Mouse (Mus musculus) neutrophil, adult 5-6 weeks (primary cell): Measurements from ENCODE around the gene Cmc1. TPM values are rescaled to one million over a fixed set of nuclear protein-coding genes. Genes with fewer than 3 reads are reported as not detected.
A peak's percentile ranks its signal among the peaks of the same experiment; 100 is the strongest.

Source experiments
- ATAC-seq: fragments of 151-379, 151-347 bp; 2 replicates; pipeline ENCODE4 v1.8.0; 2017; ENCODE audit warnings: mild to moderate bottlenecking, moderate TSS enrichment; ENCODE audit not compliant: insufficient number of reproducible peaks, poor library complexity, low FRiP score, severe bottlenecking; ENCODE audit errors: extremely low read depth
- total RNA-seq: library from RNA; stranded (forward); fragments of 200-1000 nt; gene quantifications from 2 replicates; pipeline ENCODE4 v1.2.3, GENCODE M21; 2017

Gene Cmc1
- total RNA-seq, result 4.3 and 5.4 TPM in 2 replicates

DNA sequence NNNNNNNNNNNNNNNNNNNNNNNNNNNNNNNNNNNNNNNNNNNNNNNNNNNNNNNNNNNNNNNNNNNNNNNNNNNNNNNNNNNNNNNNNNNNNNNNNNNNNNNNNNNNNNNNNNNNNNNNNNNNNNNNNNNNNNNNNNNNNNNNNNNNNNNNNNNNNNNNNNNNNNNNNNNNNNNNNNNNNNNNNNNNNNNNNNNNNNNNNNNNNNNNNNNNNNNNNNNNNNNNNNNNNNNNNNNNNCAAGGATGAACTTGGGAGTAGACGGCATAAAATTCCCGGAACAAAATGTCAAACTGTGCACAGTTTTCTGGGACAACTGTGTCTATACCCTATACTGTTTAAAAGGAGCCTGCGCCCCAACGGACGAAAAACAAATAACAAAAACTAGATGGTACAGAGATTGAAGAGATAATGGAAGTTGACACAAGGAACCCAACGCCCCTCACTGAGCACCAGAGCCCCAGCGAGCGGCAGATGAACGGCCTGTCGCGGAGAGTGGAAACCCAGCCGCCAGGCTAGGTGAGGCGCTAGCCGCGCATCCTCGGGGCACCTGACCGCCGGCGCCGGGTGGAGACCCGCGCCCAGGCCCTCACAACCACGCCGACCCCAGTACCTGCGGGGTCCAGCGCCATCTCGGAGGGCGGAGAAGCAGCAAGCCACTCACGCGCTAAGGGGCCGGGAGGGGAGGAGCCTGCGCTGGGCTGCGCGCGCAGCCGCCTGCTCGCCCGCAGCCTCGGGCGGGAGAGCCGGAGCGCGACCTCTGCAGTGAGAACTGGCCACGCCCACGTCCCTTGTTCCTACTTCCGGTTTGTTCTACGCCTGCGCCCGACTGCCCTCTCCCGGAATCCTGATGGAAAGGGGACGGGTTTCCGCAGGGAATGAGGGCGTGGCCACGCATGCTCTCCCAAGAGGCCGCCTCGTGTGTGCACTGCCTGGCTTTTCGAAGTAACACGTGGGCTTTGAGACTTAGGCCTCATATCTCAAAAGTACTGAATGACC lies at the start of gene Cmc1:
Gene Cmc1 (minus strand): TSS at position 771 of the 996 bp plus-strand sequence.
- ATAC-seq, result peak; percentile 70

DNA sequence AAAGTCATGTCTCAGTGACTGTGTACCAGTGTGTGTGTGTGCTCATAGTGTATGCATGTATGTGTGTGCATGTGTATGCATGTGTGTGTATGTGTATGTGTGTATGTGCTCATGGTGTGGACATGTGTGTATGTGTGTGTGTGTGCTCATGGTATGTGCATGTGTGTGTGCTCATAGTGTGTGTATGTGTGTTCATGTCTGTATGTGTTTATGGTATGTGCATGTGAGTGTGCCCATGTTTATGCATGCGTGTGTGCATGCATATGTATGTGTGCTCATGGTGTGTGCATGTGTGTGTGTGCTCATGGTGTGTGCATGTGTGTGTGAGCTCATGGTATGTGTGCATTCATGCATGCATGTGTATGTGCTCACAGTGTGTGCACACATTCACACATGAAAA lies 48.6 kb upstream of the Cmc1 start:
- ATAC-seq, result no peak

DNA sequence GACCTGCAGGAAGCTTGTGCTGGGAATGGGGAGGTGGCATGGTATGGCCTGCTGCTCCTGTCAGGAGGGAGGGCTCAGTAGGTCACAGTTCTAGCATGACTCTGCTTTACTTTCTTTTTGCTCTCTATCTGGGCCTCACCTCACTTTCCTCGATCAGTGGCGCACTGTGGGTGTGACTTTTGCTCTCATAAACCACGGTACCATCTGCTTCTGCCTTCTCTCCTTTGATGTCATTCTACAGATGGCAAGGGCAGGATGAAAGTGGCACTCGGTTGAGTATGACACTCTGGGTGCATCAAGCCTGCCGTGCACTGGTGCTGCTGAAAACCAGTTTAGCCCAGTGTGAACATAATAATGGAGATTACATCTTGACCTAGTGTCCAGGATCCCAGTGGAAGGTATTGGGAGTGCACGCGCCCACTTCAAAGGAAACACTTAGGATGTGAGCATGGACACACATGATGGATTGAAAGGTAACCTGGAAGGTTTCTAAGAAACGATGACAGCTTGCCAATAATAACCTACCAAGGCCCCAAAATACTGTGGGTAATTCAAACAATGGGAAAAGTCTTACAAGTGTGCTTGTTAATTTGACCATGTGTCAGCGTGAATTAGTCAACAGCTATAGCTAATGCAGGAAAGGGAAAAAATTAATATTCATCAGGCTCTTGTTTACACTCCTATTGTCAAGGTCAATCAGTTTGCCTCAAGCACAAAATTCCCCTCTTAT lies 46.8 kb upstream of the Cmc1 start:
- no peak for ATAC-seq

DNA sequence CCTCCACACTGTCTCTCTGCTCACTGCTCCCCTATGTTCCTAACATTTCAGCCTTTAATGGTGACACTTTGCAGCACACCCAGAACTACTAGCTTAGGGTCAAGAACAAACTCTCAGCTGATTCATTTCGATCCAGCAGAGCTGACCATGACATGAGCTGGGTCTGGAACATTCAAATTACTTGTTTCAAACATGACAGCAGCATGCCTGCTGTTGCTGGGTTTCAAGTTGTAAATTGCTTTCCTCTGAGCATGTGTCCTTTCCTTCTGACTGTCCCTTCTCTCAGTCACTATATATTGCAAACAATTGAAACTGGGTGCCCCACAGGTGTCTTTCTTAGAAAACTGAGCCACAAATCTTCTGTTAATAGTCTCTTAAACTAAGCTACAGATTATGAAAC lies 43.3 kb upstream of the Cmc1 start:
- ATAC-seq, result no peak

DNA sequence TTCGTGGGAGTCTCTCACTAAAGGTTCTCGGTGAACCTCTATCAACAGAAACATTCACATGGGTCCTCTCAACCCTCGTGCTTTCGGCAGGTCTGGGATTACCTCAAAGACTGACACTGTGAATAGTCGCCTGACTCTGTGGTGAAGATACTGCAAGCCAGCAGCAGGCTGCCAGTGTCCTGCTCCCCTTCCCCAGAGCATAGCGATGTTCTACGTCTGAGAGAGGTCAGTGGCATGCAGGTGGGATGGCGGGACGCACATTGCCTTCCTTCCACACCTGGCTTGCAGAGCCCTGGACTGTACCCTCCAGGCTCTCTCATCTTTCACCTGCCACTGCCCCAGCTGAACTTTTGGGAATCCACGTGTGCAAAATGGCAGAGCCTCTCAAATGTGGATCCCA lies 41.3 kb upstream of the Cmc1 start:
- no peak for ATAC-seq

DNA sequence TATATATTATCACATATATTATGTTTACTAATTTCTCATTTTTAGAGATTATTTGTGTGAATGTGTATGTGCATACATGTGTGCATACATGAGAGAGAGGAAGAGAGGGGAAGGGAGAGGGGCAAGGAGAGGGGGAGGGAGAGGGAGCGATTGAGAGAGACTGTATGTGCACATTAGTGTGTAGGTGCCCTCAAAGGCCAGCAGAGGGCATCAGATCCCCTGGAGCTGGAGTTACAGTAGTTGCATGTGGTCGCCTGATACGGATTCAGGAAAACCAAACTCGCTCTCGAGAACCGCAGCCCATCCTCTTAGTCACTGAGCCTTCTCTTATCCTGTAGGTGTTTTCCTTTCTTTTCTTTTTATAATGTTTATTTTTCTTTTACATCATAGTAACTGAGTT lies 38.4 kb upstream of the Cmc1 start:
- no peak for ATAC-seq

DNA sequence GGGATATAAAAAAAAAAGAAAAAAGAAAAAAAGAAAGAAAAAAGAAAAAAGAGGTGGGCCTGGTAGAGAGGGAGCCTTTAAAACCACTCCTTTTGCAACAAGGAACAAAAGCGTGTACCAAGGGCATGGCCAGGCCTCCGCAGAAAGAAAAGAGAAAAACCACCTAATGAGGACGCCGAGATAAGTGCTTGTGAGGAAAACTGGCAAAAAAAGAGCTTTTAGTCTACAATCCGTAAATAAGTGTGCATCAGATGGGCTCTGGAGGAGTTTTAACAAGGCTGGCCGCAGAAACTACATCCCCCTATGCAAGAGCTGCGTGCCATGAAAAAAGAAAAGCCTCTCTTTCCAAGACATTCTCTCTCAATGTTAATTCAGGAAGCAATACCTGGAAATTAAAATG lies 37.4 kb upstream of the Cmc1 start:
- no peak for ATAC-seq

DNA sequence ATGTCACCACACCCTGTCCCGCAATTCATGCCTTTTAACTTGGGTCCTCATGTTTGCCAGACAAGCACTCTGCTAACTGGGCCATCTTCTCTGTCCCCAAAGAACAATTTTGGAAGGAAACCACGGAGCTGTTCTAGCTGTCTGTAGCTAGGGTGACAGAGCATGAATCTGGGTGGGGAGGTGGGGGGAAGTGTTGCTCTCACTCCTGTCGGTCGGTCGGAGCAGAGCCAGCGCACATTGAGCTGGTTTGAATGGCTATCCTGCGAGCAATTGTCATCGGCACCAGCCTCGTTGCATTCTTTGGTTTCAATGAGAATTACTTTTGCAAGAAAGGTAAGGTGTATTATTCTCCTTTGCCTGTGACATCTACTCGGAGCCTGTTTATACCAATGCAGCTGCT lies 36.8 kb upstream of the Cmc1 start:
- no peak for ATAC-seq

DNA sequence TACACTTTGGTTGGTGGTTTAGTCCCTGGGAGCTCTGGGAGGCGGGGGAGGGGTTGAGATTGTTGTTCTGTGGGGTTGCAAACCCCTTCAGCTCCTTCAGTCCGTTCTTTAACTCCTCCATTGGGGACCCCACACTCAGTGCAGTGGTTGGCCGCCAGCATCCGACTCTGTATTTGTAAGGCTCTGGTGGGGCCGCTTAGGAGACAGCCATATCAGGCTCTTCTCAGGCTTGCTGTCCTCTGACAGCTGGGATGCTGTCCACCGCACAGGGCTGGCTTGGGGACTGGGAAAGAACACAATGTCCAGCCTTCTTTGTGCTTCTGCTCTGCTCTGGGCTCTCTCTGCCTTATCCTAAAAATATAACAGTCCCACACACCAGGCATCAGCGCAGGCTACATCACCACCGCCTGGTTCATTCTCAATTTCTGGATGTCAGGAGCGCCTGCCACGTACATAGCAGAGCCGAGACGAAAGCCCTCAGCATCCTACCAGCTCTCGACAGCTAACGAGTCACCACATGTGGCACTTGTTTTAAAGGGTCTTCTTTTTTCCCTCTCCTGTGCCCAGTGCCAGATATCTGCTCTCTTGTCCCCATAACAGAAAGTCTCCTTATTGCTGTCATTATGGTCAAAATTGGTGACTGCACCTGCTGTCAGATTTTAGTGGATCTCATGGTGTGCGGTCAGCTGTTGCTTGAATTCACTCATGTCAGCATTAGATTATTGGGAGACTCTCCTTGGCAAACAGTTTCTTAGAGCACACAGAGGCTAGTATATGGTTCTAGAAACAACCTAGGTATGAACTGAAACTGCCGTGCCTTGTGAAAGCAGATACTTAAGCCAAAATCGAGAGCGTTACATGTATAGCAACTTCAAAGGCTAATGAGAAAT lies 29.4 kb upstream of the Cmc1 start:
- ATAC-seq, result no peak

DNA sequence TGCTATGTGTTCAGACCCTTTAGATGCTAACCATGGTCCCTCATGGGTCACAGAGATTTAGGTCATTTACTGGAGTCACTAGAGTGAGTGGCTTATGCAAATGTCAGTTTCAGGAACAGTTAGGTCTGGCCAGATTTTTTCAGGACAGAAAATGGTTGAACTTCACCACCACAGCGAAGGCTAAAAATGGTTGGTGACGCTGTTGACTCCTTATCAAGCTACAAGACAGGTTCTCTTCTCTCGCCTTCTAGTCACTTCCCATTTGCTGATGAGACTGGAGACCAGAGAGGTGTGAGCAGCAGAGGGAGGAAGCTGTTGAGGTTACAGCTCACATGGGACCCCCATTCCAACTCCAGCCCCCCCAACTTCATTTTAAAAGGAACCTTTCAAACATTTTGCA lies 26.7 kb upstream of the Cmc1 start:
- ATAC-seq, result no peak

DNA sequence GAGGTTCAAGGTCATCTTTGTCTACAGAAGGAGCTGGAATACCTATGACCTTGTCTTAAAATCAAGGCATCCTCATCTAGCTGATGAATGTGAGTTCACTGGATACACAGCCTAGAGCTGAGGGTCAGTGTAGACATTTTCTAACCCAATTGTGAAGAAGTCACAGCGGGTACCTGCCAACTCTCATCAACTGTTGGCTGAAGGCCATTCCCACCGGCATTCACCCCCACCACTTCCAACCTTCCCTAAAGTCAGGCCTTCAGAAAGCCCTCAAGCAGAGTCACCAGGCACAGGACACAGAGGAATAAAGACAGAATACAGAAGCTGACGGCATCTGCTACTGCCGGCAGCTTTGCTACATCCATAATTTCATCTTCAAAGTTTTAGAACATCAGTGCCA lies 25.4 kb upstream of the Cmc1 start:
- no peak for ATAC-seq

DNA sequence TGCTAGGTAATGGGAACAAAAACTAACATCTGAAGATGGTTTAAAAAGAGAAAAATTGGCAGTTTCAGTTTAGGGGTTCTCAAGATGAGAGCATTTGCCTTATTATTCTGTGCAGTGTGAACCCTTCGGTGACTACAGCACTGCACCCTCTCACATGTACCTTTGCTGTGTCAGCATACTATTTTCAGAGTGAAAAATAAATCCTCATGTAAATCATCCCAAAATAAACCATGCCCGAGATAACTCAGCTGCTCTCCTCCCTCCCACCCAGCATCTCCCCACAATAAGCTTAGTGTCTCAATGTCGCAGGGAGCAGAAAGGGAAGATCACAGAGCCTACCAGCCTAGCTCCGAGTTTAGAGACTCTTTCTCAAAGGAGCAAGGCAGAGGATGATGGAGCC lies 23.1 kb upstream of the Cmc1 start:
- no peak for ATAC-seq

DNA sequence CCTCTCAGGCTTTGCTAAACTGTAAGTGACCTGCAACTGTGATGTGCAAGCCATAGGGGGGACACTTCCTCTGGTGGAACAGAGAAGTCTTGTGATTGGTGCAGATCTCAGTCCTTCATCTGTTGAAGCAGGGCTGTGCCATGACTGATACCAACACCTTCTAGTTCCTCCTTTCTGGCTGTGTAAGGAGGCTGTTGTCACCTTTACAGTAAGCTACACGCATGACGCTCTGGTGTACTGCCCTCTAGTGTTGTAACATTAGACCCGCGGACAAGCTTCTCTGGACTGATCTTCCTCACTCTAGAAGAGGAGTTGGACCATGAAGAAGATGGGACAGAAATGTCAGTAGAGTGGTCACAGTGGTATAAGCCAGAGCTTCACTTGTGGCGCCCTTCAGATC lies 18.6 kb upstream of the Cmc1 start:
- no peak for ATAC-seq

DNA sequence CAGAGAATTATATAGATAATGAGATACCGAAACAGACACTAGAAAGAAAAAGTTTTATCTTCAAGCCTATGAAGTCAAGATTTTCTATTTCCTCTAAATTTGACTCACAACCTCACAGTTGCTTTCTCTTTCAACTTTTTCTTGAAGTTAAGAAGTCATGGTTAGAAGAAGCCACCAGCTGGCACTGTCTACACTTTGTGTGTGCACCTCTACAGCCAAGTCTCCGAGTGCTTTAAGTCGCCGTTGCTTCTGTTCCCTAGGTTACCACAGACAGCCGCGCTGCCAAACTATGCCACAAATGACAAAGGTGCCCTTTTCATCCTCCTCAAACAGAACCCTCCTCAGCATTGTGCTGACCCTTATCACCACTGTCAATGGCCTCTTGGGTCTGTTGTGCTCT lies 17.6 kb upstream of the Cmc1 start:
- no peak for ATAC-seq

DNA sequence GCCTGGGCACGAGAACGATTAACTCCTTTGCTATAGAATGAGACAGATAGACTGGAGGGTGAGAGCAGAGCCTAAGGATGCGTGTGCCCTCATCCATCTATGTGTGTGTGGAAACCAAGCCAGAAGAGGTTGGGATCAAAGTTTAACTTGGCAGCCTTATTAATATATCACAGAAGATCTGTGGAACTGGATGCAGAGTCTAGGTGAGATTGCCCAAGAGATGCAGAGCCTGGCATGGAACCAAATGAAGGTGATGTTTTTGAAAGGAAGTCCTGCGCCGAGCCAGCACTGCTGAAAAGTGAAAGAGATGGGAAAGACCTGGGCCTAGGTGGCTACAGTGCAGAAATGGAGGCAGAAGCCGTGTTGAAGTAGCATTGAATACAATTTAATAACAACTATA lies 11.6 kb upstream of the Cmc1 start:
- ATAC-seq, result no peak

DNA sequence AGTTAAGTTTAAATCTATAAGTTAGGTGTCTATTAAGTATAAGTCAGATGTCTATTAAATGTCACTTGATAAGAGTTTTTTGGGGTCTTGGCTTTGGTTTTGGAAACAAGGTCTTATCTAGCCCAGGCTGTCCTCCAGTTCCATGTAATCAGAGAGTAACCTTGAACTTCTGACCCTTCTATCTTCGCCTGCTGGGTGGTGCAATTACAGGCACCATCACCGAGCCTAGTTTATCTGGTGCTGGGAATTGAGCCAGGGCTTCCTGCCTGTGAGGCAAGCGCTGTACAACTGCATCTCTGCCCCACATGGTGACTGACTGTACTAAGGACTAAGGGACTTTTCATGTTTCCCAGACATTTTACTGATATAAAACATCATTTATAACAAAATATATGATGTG lies 10.0 kb upstream of the Cmc1 start:
- ATAC-seq, result no peak

DNA sequence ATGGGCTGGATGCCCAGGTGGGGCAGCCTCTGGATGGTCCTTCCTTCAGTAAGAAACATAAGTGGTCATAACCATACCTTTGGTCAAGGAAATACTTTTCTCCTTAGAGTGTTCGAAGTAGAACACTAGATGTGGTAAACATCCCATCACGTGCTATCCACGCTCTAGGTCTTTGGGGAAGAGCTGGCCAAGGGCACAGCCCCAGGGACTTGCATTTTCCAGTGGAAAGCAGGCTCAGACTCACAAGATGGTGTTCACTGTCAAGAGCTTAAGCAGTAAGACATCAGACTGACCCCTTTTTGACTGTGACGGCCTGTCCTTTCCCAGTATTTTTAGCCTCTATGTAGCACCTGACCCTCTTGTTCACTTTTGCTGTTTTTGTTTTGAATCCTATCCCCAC lies 8.2 kb upstream of the Cmc1 start:
- no peak for ATAC-seq

DNA sequence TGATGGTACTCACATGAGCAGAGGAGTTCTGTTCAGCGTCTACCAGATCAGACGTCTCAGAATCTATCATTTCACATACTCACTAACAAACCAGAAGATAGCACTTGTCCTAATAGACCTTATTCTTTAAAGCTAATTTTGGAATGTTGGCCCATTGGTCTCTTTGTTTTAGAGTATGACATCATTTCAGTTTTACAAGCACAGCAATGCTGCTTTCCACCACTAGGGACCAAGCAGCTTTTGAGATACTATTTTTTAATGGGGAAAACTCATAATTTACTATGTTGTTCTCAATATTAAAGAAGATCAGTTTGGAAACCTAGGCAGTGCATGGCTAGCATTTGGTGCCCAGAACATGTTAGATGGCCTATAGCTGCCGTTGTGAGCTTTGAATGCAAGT lies 7.3 kb upstream of the Cmc1 start:
- no peak for ATAC-seq

DNA sequence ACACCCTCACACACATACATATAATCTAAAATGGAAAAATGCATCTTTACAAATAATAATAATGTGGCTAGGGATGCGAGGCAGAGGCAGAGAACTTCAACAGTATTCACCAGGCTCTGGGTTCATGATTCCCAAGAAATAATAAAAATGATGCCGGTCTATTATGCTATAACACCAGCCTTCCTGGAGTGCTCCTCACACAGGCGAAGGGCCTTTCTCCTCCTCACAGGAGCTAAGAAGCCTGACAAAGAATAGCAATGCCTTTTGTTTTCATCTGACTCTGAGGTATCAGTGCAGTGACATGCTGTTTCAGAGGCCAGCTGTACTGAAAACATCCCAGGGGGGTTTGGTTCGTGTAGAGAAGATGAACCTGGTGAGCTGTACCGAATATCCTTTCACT lies 4.7 kb upstream of the Cmc1 start:
- no peak for ATAC-seq

DNA sequence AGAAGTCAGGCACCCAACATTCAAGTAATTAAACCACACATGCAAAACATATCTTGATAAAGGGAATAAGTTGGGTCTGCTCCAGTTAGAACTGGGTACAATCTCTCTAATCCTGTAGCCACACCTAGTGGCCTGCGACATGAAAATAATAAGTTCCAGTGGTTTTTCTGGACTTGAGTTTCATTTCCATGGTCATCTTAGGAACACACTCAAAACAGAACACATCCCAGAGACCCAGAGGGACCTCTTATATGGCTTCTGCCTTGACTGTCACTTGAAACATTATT lies 1.2 kb upstream of the Cmc1 start:
- no peak for ATAC-seq
